Mouse (Mus musculus): ENCODE measurements around the gene Rasgef1a. TPM values are rescaled to one million over a fixed set of nuclear protein-coding genes. Genes with fewer than 3 reads are reported as not detected.

Rasgef1a gene
- 1.7 TPM for polyA plus RNA-seq (2015; fragmentation: Illumina TruSeq; extraction: RNeasy Lipid Tissue Mini Kit (QIAGEN cat#74804); ENCODE audit: insufficient read depth, low replicate concordance)

DNA sequence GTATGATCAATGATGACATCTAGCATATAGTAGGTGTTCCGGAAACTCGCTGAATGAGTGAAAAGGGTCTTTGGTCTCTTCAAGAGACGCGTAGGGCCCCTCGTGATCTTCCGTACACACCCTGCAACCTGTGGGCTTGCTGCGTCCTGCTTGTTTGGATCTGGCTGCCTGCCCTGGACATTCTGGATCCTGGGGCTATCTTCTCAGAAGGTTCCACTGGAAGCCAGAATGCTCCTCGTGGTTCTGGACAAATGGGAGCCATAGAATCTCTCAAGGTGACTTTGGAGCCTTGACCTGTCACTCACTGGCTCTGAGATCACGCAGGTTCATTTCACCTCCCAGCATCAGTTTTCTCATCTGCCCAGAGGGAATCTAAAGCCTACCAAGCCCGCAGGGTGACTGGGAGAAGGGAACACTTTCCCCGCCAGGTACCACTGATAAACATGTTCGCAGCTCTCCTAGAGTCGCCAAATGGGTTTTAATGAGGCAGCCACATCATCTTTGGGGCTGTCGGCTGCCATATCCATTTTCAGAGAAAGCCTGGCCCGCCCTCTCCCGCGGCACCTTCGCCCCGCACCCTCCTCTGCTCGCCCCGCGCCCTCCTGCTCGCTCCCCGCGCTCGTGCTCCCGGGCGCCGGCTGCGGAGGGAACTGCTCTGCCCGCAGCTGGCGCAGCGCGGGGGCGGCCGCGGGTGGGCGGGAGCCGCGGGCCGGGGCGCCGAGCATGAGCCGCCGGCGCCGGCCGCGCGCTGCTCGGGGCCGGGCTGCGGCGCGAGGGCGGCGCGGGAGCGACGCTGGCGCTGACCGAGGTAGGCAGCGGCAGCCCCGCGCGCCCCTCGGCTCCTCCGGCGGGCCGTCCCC, at the start of gene Rasgef1a:
TSS of gene Rasgef1a (plus strand) at position 683 of the 860 bp plus-strand sequence.

DNA sequence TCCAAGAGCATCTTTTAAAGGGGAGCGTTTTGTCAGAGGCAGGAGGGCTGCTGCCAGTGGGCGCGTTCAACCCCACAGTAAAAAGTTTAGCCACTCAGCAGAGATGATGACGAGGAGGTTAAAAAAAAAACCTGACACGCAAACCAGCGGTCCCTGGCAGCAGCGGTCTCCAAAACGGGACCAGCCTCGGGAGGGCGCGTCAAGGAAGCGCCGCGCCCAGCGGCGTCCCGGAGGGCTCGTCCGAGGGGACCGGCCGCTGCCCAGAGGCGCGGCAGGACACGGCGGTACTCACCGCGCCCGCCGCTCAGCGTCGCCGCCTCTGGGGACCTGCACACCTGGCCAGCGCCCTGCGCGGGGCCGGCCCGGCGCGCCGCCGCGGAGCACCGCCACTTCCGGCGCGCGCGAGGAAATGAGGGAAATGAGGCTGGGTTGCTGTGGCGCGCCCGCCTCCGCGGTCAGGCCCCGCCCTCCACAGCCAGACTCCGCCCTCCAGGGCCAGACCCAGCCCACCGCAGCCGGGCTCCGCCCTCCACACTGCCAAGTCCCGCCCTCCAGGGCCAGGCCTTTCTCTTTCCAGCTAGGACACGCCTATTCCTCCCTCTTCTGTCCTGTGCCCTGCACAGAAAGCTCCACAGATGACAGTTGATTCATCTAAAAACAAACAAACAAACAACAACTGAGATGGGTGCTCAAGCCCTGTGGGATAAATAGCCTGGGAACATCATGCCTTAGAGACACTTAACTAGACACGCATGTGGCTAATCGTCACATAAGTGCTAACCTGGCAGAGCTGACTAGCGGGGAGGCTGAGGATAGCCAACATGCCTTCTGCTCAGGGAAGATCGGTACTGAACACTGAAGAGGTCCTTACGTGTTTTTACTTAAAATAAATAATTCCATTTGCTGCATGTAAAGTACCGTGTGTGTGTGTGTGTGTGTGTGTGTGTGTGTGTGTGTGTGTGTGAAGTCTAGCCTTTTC, 127.8 kb downstream of the Rasgef1a start, which contains the start of gene Csgalnact2:
TSS of gene Csgalnact2 (minus strand) at position 410 of the 979 bp plus-strand sequence.

Other genes starting within 250 kb of the Rasgef1a start
- gene Zfp637, start 170.3 kb upstream of the Rasgef1a start, polyA plus RNA-seq (2015; fragmentation: Illumina TruSeq; extraction: RNeasy Lipid Tissue Mini Kit (QIAGEN cat#74804); ENCODE audit: insufficient read depth, low replicate concordance) = 21.3 TPM
- 5.6 TPM for gene Zfp239, start 149.3 kb upstream of the Rasgef1a start, polyA plus RNA-seq (2015; fragmentation: Illumina TruSeq; extraction: RNeasy Lipid Tissue Mini Kit (QIAGEN cat#74804); ENCODE audit: insufficient read depth, low replicate concordance)
- gene Hnrnpf, start 111.1 kb upstream of the Rasgef1a start, polyA plus RNA-seq (2015; fragmentation: Illumina TruSeq; extraction: RNeasy Lipid Tissue Mini Kit (QIAGEN cat#74804); ENCODE audit: insufficient read depth, low replicate concordance) = 950 TPM
- gene Fxyd4, start 73.7 kb upstream of the Rasgef1a start, polyA plus RNA-seq (2015; fragmentation: Illumina TruSeq; extraction: RNeasy Lipid Tissue Mini Kit (QIAGEN cat#74804); ENCODE audit: insufficient read depth, low replicate concordance) = not detected
- gene Csgalnact2, start 127.7 kb downstream of the Rasgef1a start, polyA plus RNA-seq (2015; fragmentation: Illumina TruSeq; extraction: RNeasy Lipid Tissue Mini Kit (QIAGEN cat#74804); ENCODE audit: insufficient read depth, low replicate concordance) = 37.5 TPM
- gene Ret, start 186.3 kb downstream of the Rasgef1a start, polyA plus RNA-seq (2015; fragmentation: Illumina TruSeq; extraction: RNeasy Lipid Tissue Mini Kit (QIAGEN cat#74804); ENCODE audit: insufficient read depth, low replicate concordance) = 0.46 TPM